Mouse (Mus musculus) megakaryocyte, embryonic 14.5 days (primary cell): ENCODE data around the gene Prkg2. TPM values are rescaled to one million over a fixed set of nuclear protein-coding genes. Genes with fewer than 3 reads are reported as not detected.

Experiments
- H3K27me3 ChIP-seq: replicated peaks from 2 replicates; pipeline ENCODE3; 2012; ENCODE audit warnings: inconsistent platforms
- H3K36me3 ChIP-seq: replicated peaks from 2 replicates; pipeline ENCODE3; 2012; ENCODE audit warnings: low read length, inconsistent platforms, mixed read lengths
- H3K4me1 ChIP-seq: 2 replicates; pipeline ENCODE4 v1.6.1; 2012; ENCODE audit warnings: inconsistent platforms
- H3K4me3 ChIP-seq: replicated peaks from 2 replicates; pipeline ENCODE3; 2012; ENCODE audit warnings: moderate library complexity, mild to moderate bottlenecking, inconsistent platforms
- H3K9me3 ChIP-seq: 2 replicates; pipeline ENCODE4 v1.6.1; 2012; ENCODE audit warnings: inconsistent platforms
- FLI1 ChIP-seq: IDR thresholded peaks from 2 replicates; pipeline ENCODE4 v1.6.1; 2012; ENCODE audit warnings: low read length, inconsistent platforms, mixed read lengths
- GATA1 ChIP-seq: IDR thresholded peaks from 3 replicates; pipeline ENCODE4 v1.6.1; 2012; ENCODE audit warnings: mixed read lengths, low read length, inconsistent platforms, borderline replicate concordance
- polyA plus RNA-seq: library from polyadenylated mRNA; stranded (reverse); fragments of >175 nt; gene quantifications from 2 replicates; pipeline ENCODE4 v1.2.3, GENCODE M21; 2012; ENCODE audit warnings: low replicate concordance; ENCODE audit not compliant: insufficient read depth

The Prkg2 gene
- not detected in 2 replicates for polyA plus RNA-seq

DNA sequence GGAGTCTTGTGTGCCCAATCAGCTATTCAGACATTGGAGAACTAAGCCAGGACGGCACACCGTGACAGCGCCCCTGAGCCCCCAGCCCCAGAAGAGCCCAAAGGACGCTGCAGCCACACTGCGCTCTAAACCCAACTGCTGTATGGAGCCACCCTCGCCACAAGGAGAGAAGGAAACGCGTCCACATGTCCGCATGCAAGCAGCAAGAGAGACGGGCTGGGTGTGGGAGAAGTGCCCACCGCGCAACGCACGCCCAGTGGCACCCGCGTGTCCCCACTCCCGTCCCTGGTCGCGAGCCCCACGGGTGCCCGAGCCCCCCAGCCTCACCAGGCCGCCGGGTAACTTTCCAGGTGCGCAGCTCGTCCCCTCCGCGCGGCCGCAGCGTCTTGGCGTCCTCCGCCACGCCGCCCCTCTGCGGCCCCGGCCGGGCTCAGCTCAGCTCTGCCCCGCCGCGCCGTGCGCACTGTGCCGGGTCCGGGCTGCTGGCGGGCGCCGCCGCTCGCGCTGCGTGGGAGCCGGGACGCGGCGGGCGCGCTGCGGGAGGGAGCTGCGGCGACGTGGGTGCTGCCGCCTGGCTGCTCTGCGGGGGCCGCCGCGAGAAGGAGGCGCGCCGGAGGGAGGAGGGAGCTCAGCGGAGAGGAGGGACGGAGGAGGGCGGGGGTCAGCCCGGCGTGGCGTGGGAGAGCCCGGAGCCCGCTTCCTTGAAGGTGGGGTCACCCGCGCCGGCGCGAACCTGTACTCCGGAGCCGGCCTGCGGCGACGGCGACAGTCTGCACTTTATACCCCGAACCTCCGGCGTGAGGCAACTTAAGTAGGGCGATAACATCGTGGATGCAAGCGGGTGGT, at the start of gene Prkg2:
Gene Prkg2 (minus strand): TSS at position 756 of the 846 bp plus-strand sequence.
- TF ChIP-seq FLI1 = no peak
- TF ChIP-seq GATA1 = no peak
- Histone ChIP-seq H3K9me3 (peaks cover 5% of the 10 kb centered on the region; the same call in 1 of the 2 replicates), H3K27me3 (peaks cover 26% of the 10 kb centered on the region), H3K4me3 (no peak within 1 kb of the TSS), H3K36me3 (no peaks in the 10 kb centered on the region), H3K4me1 (no peaks in the 10 kb centered on the region; the same call in 1 of the 2 replicates)

DNA sequence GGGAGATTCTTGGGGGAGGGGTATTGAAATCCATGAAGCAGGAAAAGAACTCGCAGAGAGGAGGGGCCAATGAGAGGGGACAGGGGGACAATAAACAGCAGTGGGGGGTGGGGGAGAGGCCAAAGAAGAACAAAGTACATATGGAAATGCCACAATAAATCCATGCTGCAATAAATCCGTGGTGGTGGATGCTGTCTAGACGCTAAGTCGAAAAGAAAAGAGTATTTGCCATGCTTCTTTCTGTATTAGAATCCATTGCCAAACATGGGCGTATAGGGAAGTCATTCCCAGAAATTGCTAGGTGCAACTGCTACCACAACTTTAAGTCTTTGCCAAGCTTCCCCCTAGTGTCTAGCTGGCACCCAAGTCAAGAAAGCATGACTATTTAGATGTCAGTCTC, 46.8 kb upstream of the Prkg2 start:
- Histone ChIP-seq H3K36me3 (no peaks in the 10 kb centered on the region), H3K4me3 (no peak overlapping the region), H3K4me1 (no peaks in the 10 kb centered on the region), H3K9me3 (no peaks in the 10 kb centered on the region), H3K27me3 (no peaks in the 10 kb centered on the region)
- TF ChIP-seq GATA1 (no peak), FLI1 (no peak)

DNA sequence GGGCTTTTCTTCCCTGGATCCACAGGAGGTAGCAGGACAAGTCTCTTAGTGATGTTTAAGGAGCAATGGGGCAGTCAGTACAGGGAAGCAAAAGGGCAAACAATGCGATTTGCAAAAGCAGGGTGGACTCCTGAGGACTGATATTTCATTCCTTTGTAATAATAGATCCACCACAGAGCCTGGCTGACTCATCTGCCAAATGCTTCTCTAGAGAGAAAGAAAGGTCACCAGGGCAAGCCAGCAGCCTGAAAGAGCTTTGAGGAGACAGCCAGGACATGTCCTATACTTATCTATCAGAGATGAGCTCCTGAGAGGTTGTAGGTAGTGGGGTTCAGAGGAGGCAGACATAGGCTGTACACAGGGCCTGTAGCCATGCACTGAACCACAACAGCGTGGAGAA, 41.2 kb upstream of the Prkg2 start:
- TF ChIP-seq FLI1 (no peak), GATA1 (no peak)

DNA sequence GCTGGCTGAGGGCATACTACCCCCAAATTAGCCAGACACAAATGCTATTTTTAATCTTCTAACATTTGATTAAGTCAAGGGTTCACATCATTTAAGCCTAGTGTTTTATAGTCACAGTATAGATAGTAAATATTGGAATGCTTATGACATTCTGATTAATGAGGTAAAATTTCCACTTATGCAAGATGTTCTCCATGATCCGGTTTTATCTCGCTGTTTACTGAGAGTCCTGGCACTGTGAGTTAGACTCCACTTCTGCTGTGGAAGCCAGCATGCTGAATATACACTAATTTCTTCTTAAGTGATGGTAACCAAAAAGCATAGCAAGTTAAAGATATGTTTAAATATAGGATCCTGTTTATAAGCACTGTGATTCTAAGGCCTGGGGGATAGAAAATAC, 31.2 kb upstream of the Prkg2 start:
- H3K4me1 ChIP-seq = no peaks in the 10 kb centered on the region
- H3K4me3 ChIP-seq = no peak overlapping the region
- no peaks in the 10 kb centered on the region for H3K9me3 ChIP-seq
- no peaks in the 10 kb centered on the region for H3K27me3 ChIP-seq
- TF ChIP-seq GATA1 = no peak
- no peak for TF ChIP-seq FLI1
- H3K36me3 ChIP-seq = no peaks in the 10 kb centered on the region

More for the DNA sequence above, 41.2 kb upstream of the Prkg2 start:
- Histone ChIP-seq H3K27me3 (no peaks in the 10 kb centered on the region), H3K36me3 (no peaks in the 10 kb centered on the region), H3K4me3 (no peak overlapping the region), H3K4me1 (no peaks in the 10 kb centered on the region), H3K9me3 (no peaks in the 10 kb centered on the region)

- H3K4me3 ChIP-seq = no peak overlapping the region
- no peaks in the 10 kb centered on the region for H3K36me3 ChIP-seq
- no peaks in the 10 kb centered on the region for H3K9me3 ChIP-seq
- H3K27me3 ChIP-seq = no peaks in the 10 kb centered on the region
- no peaks in the 10 kb centered on the region for H3K4me1 ChIP-seq
- TF ChIP-seq GATA1 = no peak
- TF ChIP-seq FLI1 = no peak
These were observed 25.4 kb upstream of the Prkg2 start for GRCm38 (mm10) chr5:99062582-99062981.

DNA sequence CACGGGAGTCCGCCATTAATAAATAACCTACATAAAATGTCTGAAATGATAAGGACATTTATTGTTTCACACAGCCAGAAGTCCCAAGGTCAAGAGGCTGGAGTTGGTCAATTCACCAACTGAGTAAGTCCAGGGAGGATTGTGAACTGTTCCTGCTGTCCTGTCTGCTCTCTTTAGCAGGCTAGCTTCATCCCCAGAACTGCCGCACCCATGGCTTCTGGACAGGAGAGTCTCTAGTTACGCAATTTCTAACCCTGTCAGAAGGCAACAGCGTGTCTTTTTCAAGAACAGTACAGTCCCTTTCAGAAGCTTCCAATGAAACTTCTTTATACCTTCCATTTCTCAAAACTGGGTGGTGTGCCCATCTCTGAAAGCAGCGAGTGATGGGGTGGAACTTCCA, 1.9 kb upstream of the Prkg2 start:
- H3K27me3 ChIP-seq = peaks cover 26% of the 10 kb centered on the region
- no peaks in the 10 kb centered on the region for H3K36me3 ChIP-seq
- H3K9me3 ChIP-seq = peaks cover 5% of the 10 kb centered on the region; the same call in 1 of the 2 replicates
- H3K4me3 ChIP-seq = no peak overlapping the region
- TF ChIP-seq FLI1 (no peak), GATA1 (no peak)
- no peaks in the 10 kb centered on the region; the same call in 1 of the 2 replicates for H3K4me1 ChIP-seq

DNA sequence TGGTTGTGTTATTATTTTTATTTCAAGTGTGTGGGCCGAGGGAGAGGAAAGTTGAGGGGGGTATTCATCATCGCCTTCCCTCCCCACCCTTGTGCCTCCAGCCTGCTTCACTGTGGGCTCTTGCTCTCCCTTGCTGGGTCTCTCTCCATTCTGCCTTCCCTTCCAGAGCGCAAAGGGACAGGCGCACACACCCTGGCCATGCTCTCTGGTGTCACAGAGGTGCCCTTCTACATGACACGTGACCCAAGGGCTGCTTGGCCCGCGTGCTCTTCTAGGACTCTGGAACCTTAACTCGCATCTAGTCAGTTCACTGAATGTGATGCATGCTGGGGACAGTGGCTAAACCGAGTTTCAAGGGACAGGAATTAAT, 276 bp upstream of the Prkg2 start:
- Histone ChIP-seq H3K27me3 (peaks cover 26% of the 10 kb centered on the region), H3K4me1 (no peaks in the 10 kb centered on the region; the same call in 1 of the 2 replicates), H3K4me3 (no peak overlapping the region), H3K36me3 (no peaks in the 10 kb centered on the region), H3K9me3 (peaks cover 5% of the 10 kb centered on the region; the same call in 1 of the 2 replicates)
- TF ChIP-seq GATA1 (no peak), FLI1 (no peak)

DNA sequence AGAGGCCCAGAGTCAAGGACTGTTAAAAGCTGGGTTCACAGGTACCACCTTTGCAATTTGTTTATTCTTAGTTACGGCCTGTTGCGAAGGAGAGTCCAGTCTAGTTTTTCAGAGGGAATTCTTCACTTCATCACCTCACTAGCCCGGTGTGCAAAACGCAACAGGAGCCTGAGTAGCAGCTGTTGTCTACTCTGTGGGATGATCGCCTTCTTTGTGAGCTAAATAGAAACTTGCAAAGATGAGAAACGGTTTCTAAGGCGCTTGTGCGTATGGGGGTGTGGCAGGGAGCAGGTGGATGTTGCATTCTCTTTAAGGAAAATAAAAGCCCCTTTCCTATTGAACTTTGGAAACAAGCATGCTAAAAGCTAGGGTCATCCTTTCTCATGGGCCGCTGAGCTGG, 1.2 kb downstream of the Prkg2 start:
- Histone ChIP-seq H3K4me1 (no peaks in the 10 kb centered on the region; the same call in 1 of the 2 replicates), H3K36me3 (no peaks in the 10 kb centered on the region), H3K4me3 (no peak overlapping the region), H3K9me3 (peaks cover 5% of the 10 kb centered on the region; the same call in 1 of the 2 replicates), H3K27me3 (peaks cover 26% of the 10 kb centered on the region)
- TF ChIP-seq GATA1 (no peak), FLI1 (no peak)

DNA sequence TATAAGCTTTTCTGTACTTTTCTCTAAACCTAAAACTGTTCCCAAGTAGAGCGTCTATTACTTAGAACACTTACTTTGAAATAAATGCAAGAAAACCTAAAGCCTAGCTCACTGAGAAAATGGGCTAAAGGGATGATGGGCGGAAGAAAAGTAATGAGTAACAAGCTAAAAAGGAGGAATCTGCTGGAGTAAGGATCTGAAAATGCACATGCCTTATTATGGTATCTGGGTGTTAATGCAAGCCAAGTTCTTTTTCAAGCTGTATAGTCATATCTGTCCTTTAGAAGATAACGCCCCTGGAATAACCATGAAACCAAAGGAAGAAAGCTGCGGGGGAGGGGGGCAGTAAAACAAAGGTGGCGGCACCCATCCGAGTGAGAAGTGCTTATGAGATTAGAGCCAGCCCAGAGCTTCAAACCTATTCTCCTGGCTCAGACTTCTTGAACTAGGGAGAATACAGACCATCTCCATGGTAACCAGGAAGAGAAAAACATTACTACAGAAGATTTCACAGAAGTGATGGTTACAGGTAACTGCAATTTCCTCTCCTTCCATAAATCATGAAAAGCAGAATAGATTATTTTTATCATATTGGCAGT, 5.5 kb downstream of the Prkg2 start:
- H3K36me3 ChIP-seq = no peaks in the 10 kb centered on the region
- H3K4me1 ChIP-seq = no peaks in the 10 kb centered on the region; the same call in 1 of the 2 replicates
- TF ChIP-seq FLI1 (no peak), GATA1 (no peak)
- peaks cover 4% of the 10 kb centered on the region; the same call in 1 of the 2 replicates for H3K9me3 ChIP-seq
- peaks cover 12% of the 10 kb centered on the region for H3K27me3 ChIP-seq
- H3K4me3 ChIP-seq = no peak overlapping the region

GRCm38 (mm10) chr5:99026343-99026742, 10.8 kb downstream of the Prkg2 start:
- TF ChIP-seq FLI1 = no peak
- TF ChIP-seq GATA1 = no peak
- peaks cover 9% of the 10 kb centered on the region; the same call in 1 of the 2 replicates for H3K9me3 ChIP-seq
- no peak overlapping the region for H3K4me3 ChIP-seq
- no peaks in the 10 kb centered on the region for H3K27me3 ChIP-seq
- H3K36me3 ChIP-seq = no peaks in the 10 kb centered on the region
- no peaks in the 10 kb centered on the region for H3K4me1 ChIP-seq
